Mouse (Mus musculus) MEL (cell line): ENCODE measurements around the gene Megf9. TPM values are rescaled to one million over a fixed set of nuclear protein-coding genes. Genes with fewer than 3 reads are reported as not detected.

Source experiments
- DNase-seq: peaks from one replicate; pipeline ENCODE4 v3.0.0; 2011; ENCODE audit warnings: low read depth, low spot score
- H3K27ac ChIP-seq: 2 replicates; pipeline ENCODE4 v1.5.1; 2012; ENCODE audit warnings: low read depth, mild to moderate bottlenecking, control low read depth, low read length, moderate library complexity; ENCODE audit not compliant: control insufficient read depth
- H3K27me3 ChIP-seq, 2 experiments: fragments of 150-350 bp in 1 of 2; sonication (generic) in 1 of 2; 2 replicates each; pipeline ENCODE4 v1.6.1; 2012; ENCODE audit warnings: low read length in 2 of 2, mild to moderate bottlenecking in 2 of 2, improper control_type of control experiment in 1 of 2, moderate library complexity in 1 of 2; ENCODE audit not compliant: insufficient read depth in 2 of 2, control insufficient read depth in 1 of 2
- H3K36me3 ChIP-seq, 2 experiments: 2 replicates each; pipeline ENCODE4 v1.6.1; 2012 to 2014; ENCODE audit warnings: low read length in 2 of 2, improper control_type of control experiment in 1 of 2, inconsistent platforms in 1 of 2, mild to moderate bottlenecking in 1 of 2; ENCODE audit not compliant: insufficient read depth in 2 of 2, control insufficient read depth in 1 of 2
- H3K4me1 ChIP-seq, 2 experiments: fragments of 150-350 bp in 1 of 2; sonication (generic) in 1 of 2; 2 replicates each; pipeline ENCODE4 v1.6.1; 2012; ENCODE audit warnings: low read length in 2 of 2, improper control_type of control experiment in 1 of 2, mild to moderate bottlenecking in 1 of 2; ENCODE audit not compliant: insufficient read depth in 2 of 2, control insufficient read depth in 1 of 2
- H3K4me3 ChIP-seq, 2 experiments: fragments of 150-350 bp in 1 of 2; sonication (generic) in 1 of 2; 2 replicates each; pipeline ENCODE4 v1.5.1; 2012; ENCODE audit warnings: low read depth in 2 of 2, low read length in 2 of 2, mild to moderate bottlenecking in 2 of 2, moderate library complexity in 2 of 2, control low read depth in 1 of 2, improper control_type of control experiment in 1 of 2; ENCODE audit not compliant: control insufficient read depth in 1 of 2, insufficient read depth in 1 of 2
- H3K79me2 ChIP-seq: 2 replicates; pipeline ENCODE4 v1.6.1; 2012; ENCODE audit warnings: mild to moderate bottlenecking, low read length, moderate library complexity; ENCODE audit not compliant: control insufficient read depth, poor library complexity, insufficient read depth
- H3K9ac ChIP-seq: 2 replicates; pipeline ENCODE4 v1.6.1; 2012; ENCODE audit warnings: low read depth, mild to moderate bottlenecking, control low read depth, low read length, moderate library complexity; ENCODE audit not compliant: control insufficient read depth, poor library complexity, severe bottlenecking
- H3K9me3 ChIP-seq: fragments of 150-350 bp; sonication (generic); replicated peaks from 2 replicates; pipeline ENCODE4 v1.6.1; 2012; ENCODE audit warnings: mild to moderate bottlenecking, low read length, improper control_type of control experiment, moderate library complexity; ENCODE audit not compliant: insufficient read depth
- BHLHE40 ChIP-seq: IDR thresholded peaks from 2 replicates; pipeline ENCODE4 v1.6.1; 2012; ENCODE audit warnings: low read depth, mild to moderate bottlenecking, inconsistent platforms, low read length, improper control_type of control experiment, borderline replicate concordance
- CHD1 ChIP-seq: IDR thresholded peaks from 2 replicates; pipeline ENCODE4 v1.6.1; 2012; ENCODE audit warnings: low read depth, mild to moderate bottlenecking, inconsistent platforms, low read length, improper control_type of control experiment
- CHD2 ChIP-seq: IDR thresholded peaks from 2 replicates; pipeline ENCODE4 v1.6.1; 2011; ENCODE audit warnings: low read length, improper control_type of control experiment
- CTCF ChIP-seq, 3 experiments: IDR thresholded peaks in 2 of 3; conservative IDR thresholded peaks in 1 of 3; 2 replicates each; pipeline ENCODE4 v1.5.1; 2011 to 2012; ENCODE audit warnings: low read length in 3 of 3, low read depth in 2 of 3, mild to moderate bottlenecking in 2 of 3, improper control_type of control experiment in 1 of 3, inconsistent platforms in 1 of 3, mixed read lengths in 1 of 3, moderate library complexity in 1 of 3; ENCODE audit not compliant: control insufficient read depth in 1 of 3, insufficient read depth in 1 of 3, poor library complexity in 1 of 3, severe bottlenecking in 1 of 3
- EP300 ChIP-seq, 2 experiments: IDR thresholded peaks; 2 replicates each; pipeline ENCODE4 v1.6.1; 2011; ENCODE audit warnings: improper control_type of control experiment in 2 of 2, low read length in 2 of 2, low read depth in 1 of 2, mild to moderate bottlenecking in 1 of 2
- ETS1 ChIP-seq: IDR thresholded peaks from 2 replicates; pipeline ENCODE4 v1.6.1; 2012; ENCODE audit warnings: low read depth, mild to moderate bottlenecking, inconsistent platforms, low read length, improper control_type of control experiment, moderate library complexity
- GABPA ChIP-seq: IDR thresholded peaks from 2 replicates; pipeline ENCODE4 v1.6.1; 2012; ENCODE audit warnings: low read depth, mild to moderate bottlenecking, inconsistent platforms, low read length, improper control_type of control experiment, moderate library complexity
- JUND ChIP-seq: IDR thresholded peaks from 2 replicates; pipeline ENCODE4 v1.6.1; 2011; ENCODE audit warnings: low read depth, mild to moderate bottlenecking, improper control_type of control experiment, low read length
- KAT2A ChIP-seq: conservative IDR thresholded peaks from 2 replicates; pipeline ENCODE4 v1.6.1; 2012; ENCODE audit warnings: low read depth, low read length, improper control_type of control experiment, inconsistent platforms
- MAFK ChIP-seq: IDR thresholded peaks from 2 replicates; pipeline ENCODE4 v1.6.1; 2011; ENCODE audit warnings: low read depth, mild to moderate bottlenecking, low read length, improper control_type of control experiment, borderline replicate concordance
- MXI1 ChIP-seq: IDR thresholded peaks from 2 replicates; pipeline ENCODE4 v1.6.1; 2011; ENCODE audit warnings: mild to moderate bottlenecking, low read depth, low read length, improper control_type of control experiment
- MYB ChIP-seq: IDR thresholded peaks from 2 replicates; pipeline ENCODE4 v1.6.1; 2011; ENCODE audit warnings: mild to moderate bottlenecking, low read depth, low read length, improper control_type of control experiment
- MYC ChIP-seq: IDR thresholded peaks from 2 replicates; pipeline ENCODE4 v1.6.1; 2011; ENCODE audit warnings: low read depth, mild to moderate bottlenecking, low read length, improper control_type of control experiment, moderate library complexity
- NELFE ChIP-seq: IDR thresholded peaks from 2 replicates; pipeline ENCODE4 v1.6.1; 2011; ENCODE audit warnings: low read depth, low read length, improper control_type of control experiment
- POLR2A ChIP-seq, 2 experiments: IDR thresholded peaks; 2 replicates each; pipeline ENCODE4 v1.6.1; 2011 to 2012; ENCODE audit warnings: low read length in 2 of 2, mild to moderate bottlenecking in 2 of 2, control low read depth in 1 of 2, improper control_type of control experiment in 1 of 2, low read depth in 1 of 2, moderate library complexity in 1 of 2; ENCODE audit not compliant: control insufficient read depth in 1 of 2, insufficient read depth in 1 of 2, poor library complexity in 1 of 2
- RAD21 ChIP-seq: IDR thresholded peaks from 2 replicates; pipeline ENCODE4 v1.6.1; 2011; ENCODE audit warnings: mild to moderate bottlenecking, low read depth, low read length, improper control_type of control experiment
- SIN3A ChIP-seq: IDR thresholded peaks from 2 replicates; pipeline ENCODE4 v1.6.1; 2012; ENCODE audit warnings: low read length, improper control_type of control experiment, inconsistent platforms
- SMC3 ChIP-seq: IDR thresholded peaks from 2 replicates; pipeline ENCODE4 v1.6.1; 2011; ENCODE audit warnings: low read depth, low read length, improper control_type of control experiment
- TBP ChIP-seq: IDR thresholded peaks from 2 replicates; pipeline ENCODE4 v1.8.0; 2011; ENCODE audit warnings: low read depth, low read length, improper control_type of control experiment
- USF1 ChIP-seq: IDR thresholded peaks from 2 replicates; pipeline ENCODE4 v1.6.1; 2014; ENCODE audit warnings: low read depth, mild to moderate bottlenecking, inconsistent platforms, low read length, improper control_type of control experiment, moderate library complexity
- USF2 ChIP-seq, 2 experiments: IDR thresholded peaks; 2 replicates each; pipeline ENCODE4 v1.6.1; 2011 to 2012; ENCODE audit warnings: improper control_type of control experiment in 2 of 2, low read length in 2 of 2, borderline replicate concordance in 1 of 2, inconsistent platforms in 1 of 2, low read depth in 1 of 2, mild to moderate bottlenecking in 1 of 2; ENCODE audit not compliant: insufficient read depth in 1 of 2
- ZKSCAN1 ChIP-seq: IDR thresholded peaks from 2 replicates; pipeline ENCODE4 v1.6.1; 2012; ENCODE audit warnings: low read depth, mild to moderate bottlenecking, inconsistent platforms, low read length, improper control_type of control experiment, moderate library complexity
- ZMIZ1 ChIP-seq: IDR thresholded peaks from 2 replicates; pipeline ENCODE4 v1.6.1; 2012; ENCODE audit warnings: low read depth, mild to moderate bottlenecking, inconsistent platforms, low read length, improper control_type of control experiment, moderate library complexity
- ZNF384 ChIP-seq: IDR thresholded peaks from 2 replicates; pipeline ENCODE4 v1.6.1; 2012; ENCODE audit warnings: low read depth, mild to moderate bottlenecking, inconsistent platforms, low read length, improper control_type of control experiment
- polyA plus RNA-seq, 2 experiments: library from polyadenylated mRNA; stranded (reverse) in 1 of 2; unstranded in 1 of 2; fragments of >175 nt in 1 of 2; fragments of >200 nt in 1 of 2; gene quantifications; 2 replicates each; pipeline versions ENCODE4 v1.2.1 to v1.2.4; 2012; ENCODE audit warnings: low replicate concordance in 2 of 2, low read depth in 1 of 2; ENCODE audit not compliant: insufficient read length in 2 of 2, insufficient read depth in 1 of 2, missing spikeins in 1 of 2
- total RNA-seq: library from RNA; depleted of rRNA; stranded (reverse); fragments of 300-350 nt; gene quantifications from 2 replicates; pipeline ENCODE4 v1.2.3, GENCODE M21; 2012

The Megf9 gene
- total and polyA plus RNA-seq, 3 experiments, result 2.1 to 3.2 TPM; not detected in 1

DNA sequence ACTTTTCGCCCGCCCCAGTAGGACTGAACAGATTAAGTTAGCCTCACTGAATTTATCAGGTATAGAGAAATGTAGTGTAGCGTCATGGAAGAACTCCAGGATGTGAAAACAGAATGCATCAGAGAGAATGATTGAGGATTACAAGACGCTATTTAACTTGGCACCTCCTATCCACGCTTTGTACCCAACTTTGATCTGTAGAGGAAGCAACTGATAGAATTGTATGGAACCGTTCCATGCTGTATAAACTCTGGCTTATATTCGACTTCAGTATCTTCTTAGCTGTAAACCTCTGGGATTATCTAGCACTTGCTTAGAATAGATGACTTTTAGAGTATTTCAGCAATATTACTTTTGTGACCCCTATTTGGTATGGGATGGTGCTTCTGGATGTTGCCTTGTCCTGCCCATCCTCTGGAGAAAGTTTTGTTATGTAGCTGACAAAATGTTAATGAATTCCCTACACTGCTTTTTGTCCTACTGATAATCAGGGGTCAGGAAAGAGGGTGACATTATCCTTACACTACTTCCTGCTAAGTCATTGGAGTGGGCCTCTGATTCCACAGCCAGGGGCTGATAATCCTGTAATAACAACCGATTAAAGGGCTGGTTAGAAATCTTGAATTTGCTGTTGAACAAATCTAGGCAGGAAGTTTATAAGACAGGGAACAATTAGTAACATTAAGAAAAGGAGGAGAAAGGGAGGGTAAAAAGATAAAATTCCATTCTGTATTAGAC, 12.8 kb upstream of the Megf9 start:
- H3K4me1 ChIP-seq, result no peaks in the 10 kb centered on the region
- H3K27ac ChIP-seq, result no peak overlapping the region
- H3K36me3 ChIP-seq, result no peaks in the 10 kb centered on the region
- no peak for DNase-seq
- no peak overlapping the region for H3K4me3 ChIP-seq
- no peaks in the 10 kb centered on the region for H3K79me2 ChIP-seq
- no peaks in the 10 kb centered on the region for H3K9me3 ChIP-seq
- no peak for TF ChIP-seq ZKSCAN1
- no peak for TF ChIP-seq SMC3
- TF ChIP-seq MYC, result no peak
- TF ChIP-seq EP300 (IDR thresholded peaks at IDR 0.05; ENCODE audit: low read depth in 1 of 2, low read length in 2 of 2), result no peak
- no peak for TF ChIP-seq CHD2
- no peak for TF ChIP-seq BHLHE40
- no peak for TF ChIP-seq SIN3A
- TF ChIP-seq TBP, result no peak
- TF ChIP-seq RAD21, result no peak
- TF ChIP-seq CTCF (IDR thresholded peaks at IDR 0.05 in 2 of 3, conservative IDR thresholded peaks at IDR 0.05 in 1 of 3; ENCODE audit: control insufficient read depth in 1 of 3, insufficient read depth in 1 of 3, low read depth in 2 of 3, low read length in 3 of 3, poor library complexity in 1 of 3, severe bottlenecking in 1 of 3), result no peak
- TF ChIP-seq NELFE, result no peak
- no peak for TF ChIP-seq POLR2A (IDR thresholded peaks at IDR 0.05; ENCODE audit: control insufficient read depth in 1 of 2, insufficient read depth in 1 of 2, low read depth in 1 of 2, low read length in 2 of 2, poor library complexity in 1 of 2)
- TF ChIP-seq MYB, result no peak
- no peak for TF ChIP-seq CHD1
- no peak for TF ChIP-seq ZNF384
- TF ChIP-seq MXI1, result no peak
- no peaks in the 10 kb centered on the region; a peak in 1 of 4 replicates for H3K27me3 ChIP-seq
- H3K9ac ChIP-seq, result no peak overlapping the region

DNA sequence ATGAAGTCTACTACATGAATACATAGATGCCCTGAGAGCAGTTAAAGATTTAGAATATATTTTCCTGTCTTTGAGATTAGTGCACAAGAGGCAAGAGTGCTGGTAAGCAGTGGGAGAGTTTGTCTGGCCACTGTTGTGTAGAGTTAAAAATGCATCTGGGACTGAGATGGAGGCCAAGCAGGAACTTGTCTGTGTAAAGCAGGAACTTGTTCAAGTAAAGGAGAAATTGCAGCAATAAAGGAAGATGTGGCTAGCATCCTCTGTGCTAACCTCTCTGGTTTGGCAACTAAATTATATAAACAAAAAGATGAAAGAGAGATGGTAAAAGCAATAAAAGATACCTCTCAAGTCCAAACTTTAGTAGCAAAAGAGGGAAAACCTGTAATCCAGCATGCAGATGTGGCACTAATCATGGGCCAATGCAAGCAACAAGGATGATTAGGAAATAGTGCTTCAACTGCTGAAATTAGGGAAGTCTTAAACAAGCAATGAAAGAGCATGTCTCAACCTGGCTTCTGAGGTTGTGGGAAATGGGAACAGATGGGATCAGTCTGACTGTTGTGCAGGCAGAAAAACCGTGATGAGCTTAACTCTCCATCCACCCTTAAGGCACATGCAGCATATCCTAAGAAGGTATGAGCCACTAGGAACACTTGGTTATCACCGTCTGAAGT, 11.2 kb upstream of the Megf9 start:
- no peaks in the 10 kb centered on the region for H3K79me2 ChIP-seq
- H3K27ac ChIP-seq, result no peak overlapping the region
- no peak for DNase-seq
- H3K4me1 ChIP-seq, result no peaks in the 10 kb centered on the region
- TF ChIP-seq RAD21, result no peak
- TF ChIP-seq ZNF384, result no peak
- no peak for TF ChIP-seq USF2 (IDR thresholded peaks at IDR 0.05; ENCODE audit: borderline replicate concordance in 1 of 2, insufficient read depth in 1 of 2, low read depth in 1 of 2, low read length in 2 of 2)
- no peak for TF ChIP-seq ETS1
- no peak for TF ChIP-seq GABPA
- no peak for TF ChIP-seq TBP
- TF ChIP-seq USF1, result no peak
- no peak for TF ChIP-seq MYC
- no peak for TF ChIP-seq JUND
- TF ChIP-seq MAFK, result no peak
- no peak for TF ChIP-seq KAT2A
- TF ChIP-seq NELFE, result no peak
- no peak for TF ChIP-seq ZMIZ1
- H3K27me3 ChIP-seq, result peaks cover 0 to 2% of the 10 kb centered on the region in 2 experiments; a peak in 1 of 4 replicates
- H3K4me3 ChIP-seq, result no peak overlapping the region
- H3K36me3 ChIP-seq, result no peaks in the 10 kb centered on the region
- H3K9me3 ChIP-seq, result no peaks in the 10 kb centered on the region
- no peak overlapping the region for H3K9ac ChIP-seq
